Mouse (Mus musculus): ENCODE data around the gene Pus1. TPM values are rescaled to one million over a fixed set of nuclear protein-coding genes. Genes with fewer than 3 reads are reported as not detected.

Pus1 gene
- polyA plus RNA-seq (2015; fragmentation: Nextera tagmentation; extraction: Ambion mirVana) = 30.7 and 31.3 TPM in 2 replicates

GRCm38 (mm10) chr5:110779998-110780760 lies at the start of gene Pus1:
Pus1 (minus strand) TSS chr5:110780659.

GRCm38 (mm10) chr5:110809667-110810325 lies 29.3 kb upstream of the Pus1 start, which contains the start of gene Ulk1:
Ulk1 (minus strand) TSS chr5:110810097.

GRCm38 (mm10) chr5:110770448-110771158 lies 9.9 kb downstream of the Pus1 start, which contains the start of gene Ep400:
Ep400 (minus strand) TSS chr5:110770717.

Other genes with a start within 250 kb of the Pus1 start
- 0.18 and 0.57 TPM in 2 replicates for gene Galnt9, start 236.3 kb downstream of the Pus1 start, polyA plus RNA-seq (2015; fragmentation: Nextera tagmentation; extraction: Ambion mirVana)
- 37.7 and 38.0 TPM in 2 replicates for gene Noc4l, start 127.2 kb downstream of the Pus1 start, polyA plus RNA-seq (2015; fragmentation: Nextera tagmentation; extraction: Ambion mirVana)
- gene Ddx51, start 127.2 kb downstream of the Pus1 start, polyA plus RNA-seq (2015; fragmentation: Nextera tagmentation; extraction: Ambion mirVana) = 9.2 and 11.8 TPM in 2 replicates
- gene Ep400, start 9.9 kb downstream of the Pus1 start, polyA plus RNA-seq (2015; fragmentation: Nextera tagmentation; extraction: Ambion mirVana) = 22.3 and 24.0 TPM in 2 replicates
- 11.9 and 12.3 TPM in 2 replicates for gene Ulk1, start 29.4 kb upstream of the Pus1 start, polyA plus RNA-seq (2015; fragmentation: Nextera tagmentation; extraction: Ambion mirVana)
- gene Hscb, start 59.1 kb upstream of the Pus1 start, polyA plus RNA-seq (2015; fragmentation: Nextera tagmentation; extraction: Ambion mirVana) = 104 and 105 TPM in 2 replicates
- gene Chek2, start 59.3 kb upstream of the Pus1 start, polyA plus RNA-seq (2015; fragmentation: Nextera tagmentation; extraction: Ambion mirVana) = 43.7 and 49.6 TPM in 2 replicates
- 3.2 and 4.5 TPM in 2 replicates for gene Ttc28, start 99.1 kb upstream of the Pus1 start, polyA plus RNA-seq (2015; fragmentation: Nextera tagmentation; extraction: Ambion mirVana)

All from spleen, postnatal 0 days (tissue).